Mouse (Mus musculus): Measurements from ENCODE around the gene Kptn.
A peak's percentile ranks its signal among the peaks of the same experiment; 100 is the strongest.

Gene Kptn

GRCm38 (mm10) chr7:16119569-16120261, at the start of gene Kptn:
TSS of gene Kptn (plus strand) at chr7:16119895.
- peak; percentile 92 for DNase-seq

- DNase-seq, result no peak
Observed at GRCm38 (mm10) chr7:16070846-16071245, 48.8 kb upstream of the Kptn start.

GRCm38 (mm10) chr7:16071906-16072305, 47.8 kb upstream of the Kptn start:
- DNase-seq, result no peak

GRCm38 (mm10) chr7:16079947-16080346, 39.7 kb upstream of the Kptn start:
- no peak for DNase-seq

- DNase-seq, result no peak
Observed at GRCm38 (mm10) chr7:16080581-16080980, 39.1 kb upstream of the Kptn start.

GRCm38 (mm10) chr7:16083361-16083760, 36.3 kb upstream of the Kptn start:
- no peak for DNase-seq

GRCm38 (mm10) chr7:16087587-16087986, 32.1 kb upstream of the Kptn start:
- DNase-seq, result no peak

- no peak for DNase-seq
Observed at GRCm38 (mm10) chr7:16094592-16094991, 25.1 kb upstream of the Kptn start.

GRCm38 (mm10) chr7:16098021-16099017, 21.4 kb upstream of the Kptn start, which contains the start of gene Napa:
TSS of gene Napa (plus strand) at chr7:16098458.
- DNase-seq, result peak; percentile 100

GRCm38 (mm10) chr7:16099901-16100300, 19.8 kb upstream of the Kptn start:
- no peak for DNase-seq

- no peak for DNase-seq
Observed at GRCm38 (mm10) chr7:16101081-16101480, 18.6 kb upstream of the Kptn start.

- DNase-seq, result no peak
Observed at GRCm38 (mm10) chr7:16101726-16102475, 17.8 kb upstream of the Kptn start.

- no peak for DNase-seq
Observed at GRCm38 (mm10) chr7:16102686-16103226, 16.9 kb upstream of the Kptn start.

- no peak for DNase-seq
Observed at GRCm38 (mm10) chr7:16103760-16104159, 15.9 kb upstream of the Kptn start.

- DNase-seq, result no peak
Observed at GRCm38 (mm10) chr7:16104611-16105388, 14.9 kb upstream of the Kptn start.

- DNase-seq, result no peak
Observed at GRCm38 (mm10) chr7:16108886-16109542, 10.7 kb upstream of the Kptn start.

- no peak for DNase-seq
Observed at GRCm38 (mm10) chr7:16110158-16110557, 9.5 kb upstream of the Kptn start.

GRCm38 (mm10) chr7:16111284-16112090, 8.2 kb upstream of the Kptn start:
- DNase-seq, result no peak

GRCm38 (mm10) chr7:16116418-16116817, 3.3 kb upstream of the Kptn start:
- no peak for DNase-seq

- no peak for DNase-seq
Observed at GRCm38 (mm10) chr7:16117100-16117499, 2.6 kb upstream of the Kptn start.

- no peak for DNase-seq
Observed at GRCm38 (mm10) chr7:16120262-16120600, 536 bp downstream of the Kptn start.
